Mouse (Mus musculus): ENCODE measurements around the gene Art3. TPM values are rescaled to one million over a fixed set of nuclear protein-coding genes. Genes with fewer than 3 reads are reported as not detected.

The Art3 gene
- polyA plus RNA-seq, 1 experiment from 2014 or later = 13.5 TPM

GRCm38 (mm10) chr5:92409361-92410155, 77.9 kb downstream of the Art3 start:
- no peak overlapping the region for H3K9ac ChIP-seq (ENCODE audit: low read length)
- no peak overlapping the region for H3K27ac ChIP-seq (replicated peaks)
- no peak for TF ChIP-seq EP300 (optimal IDR thresholded peaks at IDR 0.05)
- TF ChIP-seq CTCF (IDR thresholded peaks at IDR 0.05; ENCODE audit: low read depth) = no peak
- H3K9me3 ChIP-seq (ENCODE audit: control insufficient read depth, low read length) = no peaks in the 10 kb centered on the region
- H3K4me3 ChIP-seq (ENCODE audit: low read depth, low read length) = no peak overlapping the region
- no peaks in the 10 kb centered on the region for H3K36me3 ChIP-seq (ENCODE audit: control insufficient read depth, insufficient read depth, low read length)
- no peaks in the 10 kb centered on the region for H3K27me3 ChIP-seq (ENCODE audit: control insufficient read depth, insufficient read depth, low read length)
- ATAC-seq (ENCODE audit: low FRiP score, low TSS enrichment) = no peak
- H3K4me1 ChIP-seq (replicated peaks; ENCODE audit: control insufficient read depth, insufficient read depth) = no peaks in the 10 kb centered on the region
- WGBS = 77% methylated on average over 9 of the region's 9 CpGs
- no peak for DNase-seq (ENCODE audit: low spot score)
- no peak overlapping the region for H3K4me2 ChIP-seq (replicated peaks; ENCODE audit: low read depth)

GRCm38 (mm10) chr5:92410486-92410885, 78.9 kb downstream of the Art3 start:
- Histone ChIP-seq H3K27me3 (ENCODE audit: control insufficient read depth, insufficient read depth, low read length) (no peaks in the 10 kb centered on the region), H3K4me3 (ENCODE audit: low read depth, low read length) (no peak overlapping the region), H3K4me2 (replicated peaks; ENCODE audit: low read depth) (no peak overlapping the region), H3K4me1 (replicated peaks; ENCODE audit: control insufficient read depth, insufficient read depth) (no peaks in the 10 kb centered on the region), H3K27ac (replicated peaks) (no peak overlapping the region), H3K36me3 (ENCODE audit: control insufficient read depth, insufficient read depth, low read length) (no peaks in the 10 kb centered on the region; the same call in 1 of the 2 replicates), H3K9me3 (ENCODE audit: control insufficient read depth, low read length) (no peaks in the 10 kb centered on the region), H3K9ac (ENCODE audit: low read length) (no peak overlapping the region)
- TF ChIP-seq EP300 (optimal IDR thresholded peaks at IDR 0.05) (no peak), CTCF (IDR thresholded peaks at IDR 0.05; ENCODE audit: low read depth) (no peak)
- ATAC-seq (ENCODE audit: low FRiP score, low TSS enrichment) (no peak), DNase-seq (ENCODE audit: low spot score) (no peak)
- 84% methylated on average over 5 of the region's 5 CpGs for WGBS

DNA sequence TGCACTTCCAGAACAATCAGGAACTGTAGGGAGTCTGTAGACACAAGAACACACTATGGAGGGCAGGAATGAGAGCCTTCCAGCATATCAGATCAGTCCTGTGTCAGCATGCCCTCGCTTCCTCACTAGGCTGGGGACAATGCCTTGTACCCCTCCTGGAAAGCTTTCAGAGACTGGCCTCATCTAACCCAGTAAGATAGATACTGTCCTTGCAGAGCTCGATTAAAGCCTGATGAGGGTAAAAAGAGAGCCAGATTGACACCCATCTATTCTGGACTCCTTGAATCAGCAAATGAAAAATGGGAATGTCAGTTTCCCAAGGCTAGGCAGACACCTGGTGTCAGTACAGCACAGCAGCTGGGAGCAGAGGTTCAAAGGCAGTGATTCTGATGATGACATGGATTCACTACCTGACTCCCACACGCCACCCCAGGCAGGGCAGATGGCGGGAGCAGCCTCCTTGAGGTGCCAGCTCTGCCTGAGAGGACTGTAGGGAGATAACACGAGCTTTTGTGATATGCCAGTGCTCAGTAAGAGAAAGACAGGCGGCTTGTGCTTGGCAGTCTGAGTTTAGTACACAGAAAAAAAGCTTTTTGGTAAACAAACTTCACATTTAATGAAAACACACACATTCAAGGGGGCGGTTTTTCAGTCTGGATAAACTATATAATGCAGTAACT, 80.0 kb downstream of the Art3 start:
- no peaks in the 10 kb centered on the region; the same call in 1 of the 2 replicates for H3K36me3 ChIP-seq (ENCODE audit: control insufficient read depth, insufficient read depth, low read length)
- DNase-seq (ENCODE audit: low spot score) (no peak), ATAC-seq (ENCODE audit: low FRiP score, low TSS enrichment) (no peak)
- no peaks in the 10 kb centered on the region for H3K4me1 ChIP-seq (replicated peaks; ENCODE audit: control insufficient read depth, insufficient read depth)
- TF ChIP-seq EP300 (optimal IDR thresholded peaks at IDR 0.05) (no peak), CTCF (IDR thresholded peaks at IDR 0.05; ENCODE audit: low read depth) (no peak)
- H3K4me2 ChIP-seq (replicated peaks; ENCODE audit: low read depth) = no peak overlapping the region
- no peak overlapping the region for H3K9ac ChIP-seq (ENCODE audit: low read length)
- H3K27me3 ChIP-seq (ENCODE audit: control insufficient read depth, insufficient read depth, low read length) = no peaks in the 10 kb centered on the region
- 52% methylated on average over 7 of the region's 7 CpGs for WGBS
- H3K27ac ChIP-seq (replicated peaks) = no peak overlapping the region
- no peaks in the 10 kb centered on the region for H3K9me3 ChIP-seq (ENCODE audit: control insufficient read depth, low read length)
- no peak overlapping the region for H3K4me3 ChIP-seq (ENCODE audit: low read depth, low read length)

DNA sequence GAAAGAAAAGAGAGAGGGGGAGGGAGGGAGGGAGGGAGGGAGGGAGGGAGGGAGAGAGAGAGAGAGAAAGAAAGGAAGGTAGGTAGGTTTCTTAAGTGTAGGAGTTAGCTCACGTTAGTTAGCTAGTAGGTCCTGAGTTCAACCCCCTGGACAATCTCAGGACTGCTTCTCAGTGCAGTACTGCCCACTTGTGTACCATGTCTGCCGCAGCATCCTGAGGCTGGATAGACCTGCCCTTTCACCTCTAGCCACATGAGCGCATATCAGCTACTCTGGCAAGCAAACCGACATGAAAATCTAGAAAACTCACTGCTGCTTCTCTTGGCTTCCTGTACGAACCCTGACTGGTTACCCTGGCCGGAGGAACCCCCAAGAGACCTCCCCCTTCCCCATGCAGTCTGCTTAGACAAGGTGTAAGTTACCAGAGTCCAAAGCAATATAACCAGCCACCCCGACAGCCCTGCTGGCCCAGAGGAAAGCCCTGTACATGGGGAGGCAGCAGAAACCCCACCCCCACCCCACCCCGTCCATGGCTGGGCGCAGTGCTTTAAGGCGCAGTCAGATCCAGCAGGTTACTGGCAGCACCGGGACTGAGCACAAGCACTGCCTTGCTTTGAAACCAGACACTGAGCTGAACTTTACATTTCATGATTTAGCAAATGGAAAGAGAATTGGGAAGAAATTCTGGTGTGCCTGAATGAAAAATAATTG, 81.8 kb downstream of the Art3 start:
- WGBS = 87% methylated on average over 11 of the region's 11 CpGs
- TF ChIP-seq CTCF (IDR thresholded peaks at IDR 0.05; ENCODE audit: low read depth) = no peak
- no peak for TF ChIP-seq EP300 (optimal IDR thresholded peaks at IDR 0.05)
- ATAC-seq (ENCODE audit: low FRiP score, low TSS enrichment) = no peak

GRCm38 (mm10) chr5:92413982-92414375, 82.4 kb downstream of the Art3 start:
- Histone ChIP-seq H3K27me3 (ENCODE audit: control insufficient read depth, insufficient read depth, low read length) (no peaks in the 10 kb centered on the region), H3K4me1 (replicated peaks; ENCODE audit: control insufficient read depth, insufficient read depth) (no peaks in the 10 kb centered on the region), H3K36me3 (ENCODE audit: control insufficient read depth, insufficient read depth, low read length) (peaks cover 13% of the 10 kb centered on the region), H3K9ac (ENCODE audit: low read length) (no peak overlapping the region), H3K4me2 (replicated peaks; ENCODE audit: low read depth) (no peak overlapping the region), H3K9me3 (ENCODE audit: control insufficient read depth, low read length) (no peaks in the 10 kb centered on the region), H3K27ac (replicated peaks) (no peak overlapping the region), H3K4me3 (ENCODE audit: low read depth, low read length) (no peak overlapping the region)
- WGBS = 84% methylated on average over 8 of the region's 8 CpGs
- TF ChIP-seq CTCF (IDR thresholded peaks at IDR 0.05; ENCODE audit: low read depth) (no peak), EP300 (optimal IDR thresholded peaks at IDR 0.05) (no peak)
- ATAC-seq (ENCODE audit: low FRiP score, low TSS enrichment) (no peak), DNase-seq (ENCODE audit: low spot score) (no peak)

More for the DNA sequence above, 81.8 kb downstream of the Art3 start:
- Histone ChIP-seq H3K27me3 (ENCODE audit: control insufficient read depth, insufficient read depth, low read length) (no peaks in the 10 kb centered on the region), H3K9ac (ENCODE audit: low read length) (no peak overlapping the region), H3K27ac (replicated peaks) (no peak overlapping the region), H3K4me1 (replicated peaks; ENCODE audit: control insufficient read depth, insufficient read depth) (no peaks in the 10 kb centered on the region), H3K9me3 (ENCODE audit: control insufficient read depth, low read length) (no peaks in the 10 kb centered on the region), H3K4me3 (ENCODE audit: low read depth, low read length) (no peak overlapping the region), H3K36me3 (ENCODE audit: control insufficient read depth, insufficient read depth, low read length) (peaks cover 12% of the 10 kb centered on the region), H3K4me2 (replicated peaks; ENCODE audit: low read depth) (no peak overlapping the region)
- no peak for DNase-seq (ENCODE audit: low spot score)

All from stomach, postnatal 0 days (tissue).